Mouse (Mus musculus): Measurements from ENCODE around the gene Pom121l12.

Gene Pom121l12
- long read RNA-seq, experiment 1, result 0 reads
- long read RNA-seq, experiment 2, result 0 reads

DNA sequence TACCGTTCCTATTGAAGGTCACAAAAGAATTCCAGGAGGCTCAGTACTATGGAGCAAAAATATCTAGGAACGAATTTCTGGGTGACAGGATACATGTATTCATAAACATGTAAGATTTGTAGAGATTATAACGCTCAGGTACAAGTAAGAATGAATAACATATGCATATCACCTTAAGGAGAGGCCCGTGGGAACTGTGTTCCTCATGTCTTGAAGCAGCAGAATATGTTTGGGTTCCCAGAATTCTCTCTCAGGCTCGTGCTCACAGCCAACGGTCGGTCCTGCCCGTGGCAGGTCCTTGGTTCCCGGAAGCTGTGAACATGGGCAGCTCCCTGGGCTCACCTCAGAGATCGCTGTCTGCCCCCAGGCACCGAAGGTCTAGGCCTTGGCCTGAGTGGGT, at the start of gene Pom121l12:
Gene Pom121l12, plus strand, starts transcription at position 301 of the 400 bp plus-strand sequence.
- intact Hi-C loops (cut with DNase I), result no loop called here

DNA sequence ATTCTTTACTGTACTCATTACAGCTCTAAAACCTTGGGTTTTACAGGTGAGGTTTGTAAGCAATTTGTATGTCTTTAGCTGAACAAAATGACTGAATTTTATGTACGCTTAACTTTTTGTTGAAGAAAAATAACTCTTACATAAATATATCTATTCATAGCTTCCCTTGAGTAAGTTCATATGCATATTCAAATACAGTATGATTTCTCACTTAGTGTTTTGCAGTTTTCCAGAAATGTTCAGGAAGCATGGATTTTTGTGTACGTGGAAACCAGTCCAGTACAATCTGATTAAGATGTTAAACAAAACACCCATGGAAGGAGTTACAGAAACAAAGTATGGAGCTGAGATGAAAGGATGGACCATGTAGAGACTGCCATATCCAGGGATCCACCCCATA, 12.8 kb downstream of the Pom121l12 start:
- intact Hi-C loops (cut with DNase I), result no loop called here

Measured in adrenal gland (tissue).